10 mouse cellular contexts compared by ENCODE assay signal in the genomic region with DNA sequence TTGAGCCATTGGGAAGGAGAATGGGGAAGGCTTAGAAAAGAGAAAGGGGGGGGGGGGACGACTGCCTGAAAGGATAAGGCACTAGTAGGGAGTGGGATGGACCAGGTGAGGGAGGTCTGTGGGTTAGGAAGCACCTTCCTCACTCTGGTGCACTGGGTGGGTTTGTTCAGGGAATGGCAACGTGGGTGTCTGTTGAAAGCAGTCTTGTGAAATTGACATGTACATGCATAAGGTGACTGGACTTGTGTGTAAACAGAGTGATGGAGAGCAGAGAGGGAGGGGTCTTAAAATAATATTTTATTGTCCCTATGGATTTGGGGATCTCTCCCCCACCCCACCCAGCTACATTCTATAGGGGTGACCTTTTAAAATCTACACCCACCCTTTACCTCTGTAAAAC.
A peak's percentile ranks its signal among the peaks of the same experiment; 100 is the strongest.
DNase-seq lines count a peak whose midpoint lies in the region; ATAC-seq and TF ChIP-seq lines count a peak whose summit lies in the region.
"Had no signal": no experiment of that assay in that cellular context is flagged by ENCODE, and none has a peak within 500 bp of the region (broad histone marks: within the 10 kb centered on the region; RNA-seq: fewer than 3 reads in every experiment).

No protein-coding gene starts in this region.

- peak overlapping the region; percentile 44 for H3K4me3 ChIP-seq in heart, postnatal 0 days (ENCODE audit: low read depth, low read length)
- H3K4me3 ChIP-seq in embryonic facial prominence, embryonic 10.5 days: peak overlapping the region; percentile 61
- peak overlapping the region; percentile 69 for H3K4me3 ChIP-seq in hindbrain, embryonic 11.5 days (ENCODE audit: low read depth, low read length)
- peak overlapping the region; percentile 93 for H3K4me3 ChIP-seq in midbrain, embryonic 16.5 days (ENCODE audit: low read depth, low read length)
- H3K4me3 ChIP-seq: liver, embryonic 13.5 days had no signal

- no peak for ATAC-seq in heart, postnatal 0 days (ENCODE audit: insufficient read depth, low read depth)
- ATAC-seq in hindbrain, embryonic 11.5 days (ENCODE audit: low FRiP score): peak; percentile 5; the same call in 1 of the 2 replicates
- no peak for ATAC-seq in midbrain, embryonic 16.5 days

- no peak overlapping the region for H3K4me2 ChIP-seq in heart, postnatal 0 days (ENCODE audit: low read depth, low read length)
- H3K4me2 ChIP-seq in hindbrain, embryonic 11.5 days (replicated peaks; ENCODE audit: low read depth, low read length): peak overlapping the region; percentile 85
- H3K4me2 ChIP-seq in midbrain, embryonic 16.5 days (ENCODE audit: low read length): peak overlapping the region; percentile 98
- H3K4me2 ChIP-seq: liver, embryonic 13.5 days had no signal

- peaks cover 15% of the 10 kb centered on the region for H3K4me1 ChIP-seq in heart, postnatal 0 days (ENCODE audit: control insufficient read depth, insufficient read depth)
- H3K4me1 ChIP-seq in embryonic facial prominence, embryonic 10.5 days: peaks cover 73% of the 10 kb centered on the region
- peaks cover 4% of the 10 kb centered on the region for H3K4me1 ChIP-seq in hindbrain, embryonic 11.5 days (replicated peaks; ENCODE audit: control insufficient read depth, insufficient read depth, low read length)
- peaks cover 30% of the 10 kb centered on the region for H3K4me1 ChIP-seq in midbrain, embryonic 16.5 days (ENCODE audit: control insufficient read depth, insufficient read depth, low read length)

- no peak overlapping the region for H3K9ac ChIP-seq in heart, postnatal 0 days (replicated peaks; ENCODE audit: low read depth, low read length)
- H3K9ac ChIP-seq in hindbrain, embryonic 11.5 days (ENCODE audit: low read depth, low read length): peak overlapping the region; percentile 95
- H3K9ac ChIP-seq in midbrain, embryonic 16.5 days (ENCODE audit: low read depth, low read length): peak overlapping the region; percentile 100
- H3K9ac ChIP-seq: liver, embryonic 13.5 days had no signal

- WGBS in heart, postnatal 0 days: 2% methylated on average over 2 of the region's 2 CpGs
- 0% methylated on average over 2 of the region's 2 CpGs for WGBS in embryonic facial prominence, embryonic 10.5 days
- 0% methylated on average over 2 of the region's 2 CpGs for WGBS in hindbrain, embryonic 11.5 days
- WGBS in midbrain, embryonic 16.5 days: 0% methylated on average over 2 of the region's 2 CpGs

- peaks cover 94% of the 10 kb centered on the region for H3K27me3 ChIP-seq in heart, postnatal 0 days (ENCODE audit: control insufficient read depth, insufficient read depth, low read length)
- peaks cover 100% of the 10 kb centered on the region for H3K27me3 ChIP-seq in embryonic facial prominence, embryonic 10.5 days (replicated peaks; ENCODE audit: low read depth, poor library complexity, severe bottlenecking)
- H3K27me3 ChIP-seq in hindbrain, embryonic 11.5 days (ENCODE audit: control insufficient read depth, insufficient read depth, low read length): peaks cover 31% of the 10 kb centered on the region; the same call in 1 of the 2 replicates
- no peaks in the 10 kb centered on the region for H3K27me3 ChIP-seq in midbrain, embryonic 16.5 days (ENCODE audit: control insufficient read depth, insufficient read depth, low read depth, low read length)

- H3K36me3 ChIP-seq in heart, postnatal 0 days (replicated peaks; ENCODE audit: control insufficient read depth, insufficient read depth, low read length): no peaks in the 10 kb centered on the region
- H3K36me3 ChIP-seq in embryonic facial prominence, embryonic 10.5 days (replicated peaks): no peaks in the 10 kb centered on the region
- H3K36me3 ChIP-seq in hindbrain, embryonic 11.5 days (ENCODE audit: control insufficient read depth, insufficient read depth, low read length): no peaks in the 10 kb centered on the region
- 0 out of 2 replicates have a peak, but pooled peaks cover 5% of the 10 kb centered on the region for H3K36me3 ChIP-seq in midbrain, embryonic 16.5 days (ENCODE audit: control insufficient read depth, insufficient read depth, low read length)
- H3K36me3 ChIP-seq: liver, embryonic 13.5 days had no signal

- H3K27ac ChIP-seq in heart, postnatal 0 days (ENCODE audit: low read depth): no peak overlapping the region
- H3K27ac ChIP-seq in embryonic facial prominence, embryonic 10.5 days (replicated peaks): no peak overlapping the region
- peak overlapping the region; percentile 99 for H3K27ac ChIP-seq in hindbrain, embryonic 11.5 days (ENCODE audit: low read depth, low read length)
- peak overlapping the region; percentile 99 for H3K27ac ChIP-seq in midbrain, embryonic 16.5 days (ENCODE audit: low read length)
- H3K27ac ChIP-seq: liver, embryonic 13.5 days had no signal

- no peak for DNase-seq in heart, postnatal 0 days (ENCODE audit: low spot score)
- no peak for DNase-seq in heart, postnatal 10 days
- DNase-seq in embryonic facial prominence, embryonic 10.5 days (ENCODE audit: low spot score): peak; percentile 32
- DNase-seq in hindbrain, embryonic 11.5 days (ENCODE audit: low spot score): no peak
- no peak for DNase-seq in right cerebral cortex, postnatal 36 days (ENCODE audit: low spot score in 2 of 2)
- no peak for DNase-seq in adrenal gland, adult 8-10 months
- DNase-seq in urinary bladder, postnatal 36 days (ENCODE audit: low spot score in 2 of 2): no peak
- DNase-seq: kidney, postnatal 36 days; liver, embryonic 13.5 days had no signal

- intact Hi-C loops in heart, postnatal 10 days (cut with DNase I): no loop called here

- TF ChIP-seq EP300 in heart, postnatal 0 days (IDR thresholded peaks at IDR 0.05; ENCODE audit: low read depth): no peak

- no peak for TF ChIP-seq CTCF in heart, postnatal 0 days (IDR thresholded peaks at IDR 0.05; ENCODE audit: low read depth)

- no peaks in the 10 kb centered on the region for H3K9me3 ChIP-seq in heart, postnatal 0 days (replicated peaks; ENCODE audit: control insufficient read depth, low read length)
- no peaks in the 10 kb centered on the region for H3K9me3 ChIP-seq in embryonic facial prominence, embryonic 10.5 days
- no peaks in the 10 kb centered on the region for H3K9me3 ChIP-seq in hindbrain, embryonic 11.5 days (ENCODE audit: control insufficient read depth, low read length)
- H3K9me3 ChIP-seq in midbrain, embryonic 16.5 days (replicated peaks; ENCODE audit: control insufficient read depth, low read length, poor library complexity, severe bottlenecking): no peaks in the 10 kb centered on the region
- H3K9me3 ChIP-seq: liver, embryonic 13.5 days had no signal

Comparison
In these comparisons a context has a peak if more than half of its experiments do, and no peak if none do; other contexts are left out.
1. H3K27ac ChIP-seq: peak in hindbrain, embryonic 11.5 days (single experiment) and midbrain, embryonic 16.5 days (single experiment); none in heart, postnatal 0 days (single experiment) and embryonic facial prominence, embryonic 10.5 days (single experiment).
2. Peak in every context shown above with its lines, with median percentiles within 50 percentile points of each other: H3K4me3 ChIP-seq.